ENCODE assay signal across 7 mouse cellular contexts in genomic region chrX:105765005-105765706, GRCm38 (mm10). TPM values are rescaled to one million over a fixed set of nuclear protein-coding genes. Genes with fewer than 3 reads are reported as not detected.
A peak's percentile ranks its signal among the peaks of the same experiment; 100 is the strongest.
DNase-seq lines count a peak whose midpoint lies in the region; ATAC-seq and TF ChIP-seq lines count a peak whose summit lies in the region.

No protein-coding gene starts in this region.

- H3K9ac ChIP-seq in forebrain, embryonic 16.5 days (replicated peaks; ENCODE audit: low read depth, low read length), result no peak overlapping the region
- H3K9ac ChIP-seq in intestine, embryonic 16.5 days (ENCODE audit: low read depth, low read length), result no peak overlapping the region
- H3K9ac ChIP-seq in midbrain, embryonic 16.5 days (ENCODE audit: low read depth, low read length), result no peak overlapping the region

- WGBS in spleen, adult 2 months, result 23% methylated on average over 36 of the region's 36 CpGs
- WGBS in forebrain, embryonic 16.5 days, result 18% methylated on average over 25 of the region's 36 CpGs
- WGBS in intestine, embryonic 16.5 days, result 22% methylated on average over 35 of the region's 36 CpGs
- WGBS in midbrain, embryonic 16.5 days, result 21% methylated on average over 26 of the region's 36 CpGs

- DNase-seq in spleen, adult 2 months (ENCODE audit: low read depth in 1 of 2, low spot score in 2 of 2), result no peak
- no peak for DNase-seq in spleen, adult 12 weeks (ENCODE audit: low spot score)
- no peak for DNase-seq in MN1 (ENCODE audit: low spot score)
- DNase-seq in T-cell, adult 2 months (ENCODE audit: low spot score), result no peak

- no peaks in the 10 kb centered on the region for H3K9me3 ChIP-seq in forebrain, embryonic 16.5 days (ENCODE audit: control insufficient read depth, low read length)
- H3K9me3 ChIP-seq in intestine, embryonic 16.5 days (ENCODE audit: control insufficient read depth, low read length), result no peaks in the 10 kb centered on the region
- H3K9me3 ChIP-seq in midbrain, embryonic 16.5 days (replicated peaks; ENCODE audit: control insufficient read depth, low read length, poor library complexity, severe bottlenecking), result no peaks in the 10 kb centered on the region

- no peak overlapping the region for H3K27ac ChIP-seq in spleen, adult 2 months (ENCODE audit: insufficient read depth, low read length)
- no peak overlapping the region for H3K27ac ChIP-seq in forebrain, embryonic 16.5 days (ENCODE audit: low read length)
- no peak overlapping the region for H3K27ac ChIP-seq in intestine, embryonic 16.5 days (ENCODE audit: low read length)
- H3K27ac ChIP-seq in midbrain, embryonic 16.5 days (ENCODE audit: low read length), result no peak overlapping the region

- peak overlapping the region; percentile 58 for H3K4me2 ChIP-seq in forebrain, embryonic 16.5 days (ENCODE audit: low read length)
- H3K4me2 ChIP-seq in intestine, embryonic 16.5 days (ENCODE audit: low read depth, low read length), result peak overlapping the region; percentile 62
- peak overlapping the region; percentile 68 for H3K4me2 ChIP-seq in midbrain, embryonic 16.5 days (ENCODE audit: low read length)

- no peaks in the 10 kb centered on the region for H3K36me3 ChIP-seq in spleen, adult 2 months (ENCODE audit: control insufficient read depth, insufficient read depth, low read length)
- no peaks in the 10 kb centered on the region for H3K36me3 ChIP-seq in forebrain, embryonic 16.5 days (ENCODE audit: control insufficient read depth, insufficient read depth)
- no peaks in the 10 kb centered on the region for H3K36me3 ChIP-seq in intestine, embryonic 16.5 days (ENCODE audit: control insufficient read depth, insufficient read depth, low read length)
- no peaks in the 10 kb centered on the region for H3K36me3 ChIP-seq in midbrain, embryonic 16.5 days (ENCODE audit: control insufficient read depth, insufficient read depth, low read length)

- peaks cover 5% of the 10 kb centered on the region; the same call in 1 of the 2 replicates for H3K4me1 ChIP-seq in spleen, adult 2 months (ENCODE audit: control insufficient read depth, insufficient read depth, insufficient read length)
- H3K4me1 ChIP-seq in forebrain, embryonic 16.5 days (replicated peaks; ENCODE audit: control insufficient read depth, insufficient read depth, low read length), result peaks cover 7% of the 10 kb centered on the region; the same call in 1 of the 2 replicates
- H3K4me1 ChIP-seq in intestine, embryonic 16.5 days (ENCODE audit: control insufficient read depth, insufficient read depth, low read length), result no peaks in the 10 kb centered on the region
- peaks cover 2% of the 10 kb centered on the region for H3K4me1 ChIP-seq in midbrain, embryonic 16.5 days (ENCODE audit: control insufficient read depth, insufficient read depth, low read length)

- TF ChIP-seq POLR2A in spleen, adult 2 months (IDR thresholded peaks at IDR 0.05; ENCODE audit: low read depth, low read length), result no peak

- H3K27me3 ChIP-seq in spleen, adult 2 months (ENCODE audit: control insufficient read depth, insufficient read depth, low read length), result peaks cover 11% of the 10 kb centered on the region
- H3K27me3 ChIP-seq in forebrain, embryonic 16.5 days (replicated peaks; ENCODE audit: control insufficient read depth, insufficient read depth, low read length), result peaks cover 9% of the 10 kb centered on the region; the same call in 1 of the 2 replicates
- peaks cover 36% of the 10 kb centered on the region for H3K27me3 ChIP-seq in intestine, embryonic 16.5 days (replicated peaks; ENCODE audit: control insufficient read depth, insufficient read depth, low read length)
- H3K27me3 ChIP-seq in midbrain, embryonic 16.5 days (ENCODE audit: control insufficient read depth, insufficient read depth, low read depth, low read length), result peaks cover 36% of the 10 kb centered on the region

- ATAC-seq in forebrain, embryonic 16.5 days, result peak; percentile 4; the same call in 1 of the 2 replicates
- 0 out of 2 replicates have a peak, but pooled peaks have one; percentile 21 for ATAC-seq in intestine, embryonic 16.5 days
- ATAC-seq in midbrain, embryonic 16.5 days, result peak; percentile 37; the same call in 1 of the 2 replicates

- peak overlapping the region; percentile 50; the same call in 1 of the 2 replicates for H3K4me3 ChIP-seq in spleen, adult 2 months (ENCODE audit: extremely low read depth, insufficient read depth, insufficient read length)
- peak overlapping the region; percentile 48 for H3K4me3 ChIP-seq in forebrain, embryonic 16.5 days (replicated peaks; ENCODE audit: low read length)
- peak overlapping the region; percentile 48 for H3K4me3 ChIP-seq in intestine, embryonic 16.5 days (ENCODE audit: low read length)
- H3K4me3 ChIP-seq in midbrain, embryonic 16.5 days (ENCODE audit: low read depth, low read length), result peak overlapping the region; percentile 42

- TF ChIP-seq CTCF in spleen, adult 2 months (IDR thresholded peaks at IDR 0.05; ENCODE audit: extremely low read depth, insufficient read depth, insufficient read length, insufficient replicate concordance), result no peak

RNA-seq across cellular contexts. Expression of gene Fgf16, which starts 1.1 kb away (rescaled TPM):
- polyA plus RNA-seq in spleen, adult 2 months (2012; rRNA removed), result 0.07 and 0.16 TPM in 2 replicates
- polyA plus RNA-seq in forebrain, embryonic 16.5 days (2015; fragmentation: Nextera tagmentation; extraction: Ambion mirVana), result 0.24 TPM in 1 of 2 replicates, not detected in the other
- not detected in 2 replicates for polyA plus RNA-seq in intestine, embryonic 16.5 days (2015; fragmentation: Nextera tagmentation; extraction: Ambion mirVana)
- polyA plus RNA-seq in midbrain, embryonic 16.5 days (2015; fragmentation: Nextera tagmentation; extraction: Ambion mirVana), result not detected in 2 replicates
